Mouse (Mus musculus): ENCODE measurements at regions not wholly inside any gene's neighbourhood (a gene's known extent, or its start where the extent isn't known, plus 50 kb on each side); places are given as distances from the start of the nearest gene placed in this dataset.

DNA sequence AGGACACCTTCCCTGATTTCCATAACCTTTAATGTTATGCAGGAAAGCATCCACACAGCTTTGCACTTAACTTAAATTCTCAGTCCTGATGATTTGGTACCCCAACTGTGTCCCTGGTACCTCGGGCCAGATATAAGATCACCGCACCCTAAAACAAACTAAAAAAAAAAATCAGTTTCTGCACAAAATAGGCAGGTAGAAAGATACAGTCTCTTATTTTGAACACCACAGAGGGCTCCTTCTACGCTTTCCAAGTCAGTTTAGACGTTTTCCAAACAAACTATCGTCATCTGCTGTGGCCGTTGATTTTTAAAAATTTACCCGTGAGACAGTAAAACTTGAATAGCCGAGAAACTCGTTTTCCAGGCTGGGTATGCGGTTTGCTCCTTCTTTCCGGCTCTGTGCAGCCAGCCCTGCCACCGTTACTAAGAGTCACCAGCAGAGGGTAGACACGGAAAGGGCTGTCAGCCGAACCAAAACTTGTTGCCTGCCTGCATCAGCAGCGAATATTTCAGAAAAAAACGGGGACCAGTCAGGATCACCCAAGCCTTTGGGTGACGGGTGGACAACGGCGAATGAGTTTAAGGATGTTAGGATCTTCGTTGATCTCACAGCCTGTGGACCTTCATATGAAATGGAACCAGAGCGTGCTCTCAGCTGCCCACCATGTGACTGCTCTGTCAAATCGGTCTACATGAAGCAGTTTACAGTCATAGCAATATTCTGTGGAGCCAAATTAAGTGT is 74.4 kb upstream of the Gpc5 start:
- Histone ChIP-seq H3K9me3 (ENCODE audit: low read length) (no peaks in the 10 kb centered on the region), H3K9ac (replicated peaks) (no peak overlapping the region), H3K27me3 (ENCODE audit: insufficient read depth, low read length) (no peaks in the 10 kb centered on the region), H3K36me3 (replicated peaks; ENCODE audit: insufficient read depth, low read length) (no peaks in the 10 kb centered on the region), H3K4me2 (ENCODE audit: low read depth, low read length) (peak overlapping the region; percentile 66), H3K4me3 (ENCODE audit: low read depth, low read length) (peak overlapping the region; percentile 36), H3K4me1 (ENCODE audit: insufficient read depth) (no peaks in the 10 kb centered on the region), H3K27ac (ENCODE audit: low read depth) (no peak overlapping the region)
- TF ChIP-seq EP300 (IDR thresholded peaks at IDR 0.05; ENCODE audit: low read depth) (no peak), CTCF (IDR thresholded peaks at IDR 0.05; ENCODE audit: low read depth) (peak; percentile 80)
- DNase-seq (peak; percentile 61), ATAC-seq (peak; percentile 80)
- WGBS (ENCODE audit: insufficient replicate concordance) = 12% methylated on average over 22 of the region's 22 CpGs

- TF ChIP-seq CTCF (IDR thresholded peaks at IDR 0.05; ENCODE audit: low read depth) (no peak), EP300 (IDR thresholded peaks at IDR 0.05; ENCODE audit: low read depth) (no peak)
- no peak for DNase-seq
- Histone ChIP-seq H3K9me3 (ENCODE audit: low read length) (no peaks in the 10 kb centered on the region), H3K27ac (ENCODE audit: low read depth) (no peak overlapping the region), H3K9ac (replicated peaks) (no peak overlapping the region), H3K27me3 (ENCODE audit: insufficient read depth, low read length) (no peaks in the 10 kb centered on the region), H3K4me2 (ENCODE audit: low read depth, low read length) (no peak overlapping the region), H3K36me3 (replicated peaks; ENCODE audit: insufficient read depth, low read length) (no peaks in the 10 kb centered on the region), H3K4me1 (ENCODE audit: insufficient read depth) (no peaks in the 10 kb centered on the region), H3K4me3 (ENCODE audit: low read depth, low read length) (no peak overlapping the region)
- WGBS (ENCODE audit: insufficient replicate concordance) = 78% methylated on average over 7 of the region's 7 CpGs
- ATAC-seq = no peak
These were observed 64.0 kb upstream of the Gpc5 start for GRCm38 (mm10) chr14:115028011-115028410.

GRCm38 (mm10) chr14:115031734-115032133 is 60.3 kb upstream of the Gpc5 start:
- Histone ChIP-seq H3K4me1 (ENCODE audit: insufficient read depth) (no peaks in the 10 kb centered on the region), H3K27me3 (ENCODE audit: insufficient read depth, low read length) (no peaks in the 10 kb centered on the region), H3K4me2 (ENCODE audit: low read depth, low read length) (no peak overlapping the region), H3K9ac (replicated peaks) (no peak overlapping the region), H3K4me3 (ENCODE audit: low read depth, low read length) (no peak overlapping the region), H3K27ac (ENCODE audit: low read depth) (no peak overlapping the region), H3K36me3 (replicated peaks; ENCODE audit: insufficient read depth, low read length) (no peaks in the 10 kb centered on the region), H3K9me3 (ENCODE audit: low read length) (no peaks in the 10 kb centered on the region)
- ATAC-seq (no peak), DNase-seq (no peak)
- TF ChIP-seq EP300 (IDR thresholded peaks at IDR 0.05; ENCODE audit: low read depth) (no peak), CTCF (IDR thresholded peaks at IDR 0.05; ENCODE audit: low read depth) (no peak)
- 60% methylated on average over 4 of the region's 4 CpGs for WGBS (ENCODE audit: insufficient replicate concordance)

- DNase-seq (no peak), ATAC-seq (no peak)
- WGBS (ENCODE audit: insufficient replicate concordance) = 56% methylated on average over 5 of the region's 5 CpGs
- Histone ChIP-seq H3K36me3 (replicated peaks; ENCODE audit: insufficient read depth, low read length) (no peaks in the 10 kb centered on the region), H3K27me3 (ENCODE audit: insufficient read depth, low read length) (no peaks in the 10 kb centered on the region), H3K9ac (replicated peaks) (no peak overlapping the region), H3K4me3 (ENCODE audit: low read depth, low read length) (no peak overlapping the region), H3K4me1 (ENCODE audit: insufficient read depth) (no peaks in the 10 kb centered on the region), H3K9me3 (ENCODE audit: low read length) (no peaks in the 10 kb centered on the region), H3K4me2 (ENCODE audit: low read depth, low read length) (no peak overlapping the region), H3K27ac (ENCODE audit: low read depth) (no peak overlapping the region)
- TF ChIP-seq EP300 (IDR thresholded peaks at IDR 0.05; ENCODE audit: low read depth) (no peak), CTCF (IDR thresholded peaks at IDR 0.05; ENCODE audit: low read depth) (no peak)
These were observed 58.5 kb upstream of the Gpc5 start for GRCm38 (mm10) chr14:115033375-115033969.

- 0 out of 2 replicates have a peak, but pooled peaks cover 3% of the 10 kb centered on the region for H3K27me3 ChIP-seq (ENCODE audit: insufficient read depth, low read length)
- DNase-seq (no peak), ATAC-seq (no peak)
- no peak overlapping the region for H3K27ac ChIP-seq (ENCODE audit: low read depth)
- TF ChIP-seq CTCF (IDR thresholded peaks at IDR 0.05; ENCODE audit: low read depth) (no peak), EP300 (IDR thresholded peaks at IDR 0.05; ENCODE audit: low read depth) (no peak)
- no peaks in the 10 kb centered on the region for H3K36me3 ChIP-seq (replicated peaks; ENCODE audit: insufficient read depth, low read length)
- no peaks in the 10 kb centered on the region for H3K9me3 ChIP-seq (ENCODE audit: low read length)
- H3K4me3 ChIP-seq (ENCODE audit: low read depth, low read length) = no peak overlapping the region
- H3K4me2 ChIP-seq (ENCODE audit: low read depth, low read length) = no peak overlapping the region
- no peak overlapping the region for H3K9ac ChIP-seq (replicated peaks)
- H3K4me1 ChIP-seq (ENCODE audit: insufficient read depth) = no peaks in the 10 kb centered on the region; the same call in 1 of the 2 replicates
- 77% methylated on average over 10 of the region's 10 CpGs for WGBS (ENCODE audit: insufficient replicate concordance)
These were observed 57.1 kb upstream of the Gpc5 start for GRCm38 (mm10) chr14:115034718-115035437.

GRCm38 (mm10) chr14:115037086-115037793 is 54.8 kb upstream of the Gpc5 start:
- Histone ChIP-seq H3K36me3 (replicated peaks; ENCODE audit: insufficient read depth, low read length) (no peaks in the 10 kb centered on the region), H3K4me2 (ENCODE audit: low read depth, low read length) (no peak overlapping the region), H3K27ac (ENCODE audit: low read depth) (no peak overlapping the region), H3K9ac (replicated peaks) (no peak overlapping the region), H3K4me1 (ENCODE audit: insufficient read depth) (peaks cover 5% of the 10 kb centered on the region), H3K27me3 (ENCODE audit: insufficient read depth, low read length) (0 out of 2 replicates have a peak, but pooled peaks cover 3% of the 10 kb centered on the region), H3K9me3 (ENCODE audit: low read length) (no peaks in the 10 kb centered on the region), H3K4me3 (ENCODE audit: low read depth, low read length) (no peak overlapping the region)
- TF ChIP-seq CTCF (IDR thresholded peaks at IDR 0.05; ENCODE audit: low read depth) (no peak), EP300 (IDR thresholded peaks at IDR 0.05; ENCODE audit: low read depth) (no peak)
- 63% methylated on average over 5 of the region's 5 CpGs for WGBS (ENCODE audit: insufficient replicate concordance)
- DNase-seq = no peak
- no peak for ATAC-seq

All from liver, postnatal 0 days (tissue).